Mouse (Mus musculus) ES-E14 (cell line): Measurements from ENCODE around the gene Gm49396.

Source experiments
- CHD2 ChIP-seq: IDR thresholded peaks from 2 replicates; pipeline ENCODE4 v1.6.1; 2014; ENCODE audit warnings: mild to moderate bottlenecking, low read depth, low read length, inconsistent platforms
- HCFC1 ChIP-seq: IDR thresholded peaks from 2 replicates; pipeline ENCODE4 v1.6.1; 2012; ENCODE audit warnings: low read length, inconsistent platforms, borderline replicate concordance; ENCODE audit not compliant: insufficient read depth
- MAFK ChIP-seq: IDR thresholded peaks from 2 replicates; pipeline ENCODE4 v1.6.1; 2014; ENCODE audit warnings: mild to moderate bottlenecking, low read depth, low read length, inconsistent platforms; ENCODE audit not compliant: insufficient read depth
- ZC3H11A ChIP-seq: IDR thresholded peaks from 2 replicates; pipeline ENCODE4 v1.6.1; 2012; ENCODE audit warnings: low read depth, mild to moderate bottlenecking, inconsistent platforms, low read length, borderline replicate concordance

DNA sequence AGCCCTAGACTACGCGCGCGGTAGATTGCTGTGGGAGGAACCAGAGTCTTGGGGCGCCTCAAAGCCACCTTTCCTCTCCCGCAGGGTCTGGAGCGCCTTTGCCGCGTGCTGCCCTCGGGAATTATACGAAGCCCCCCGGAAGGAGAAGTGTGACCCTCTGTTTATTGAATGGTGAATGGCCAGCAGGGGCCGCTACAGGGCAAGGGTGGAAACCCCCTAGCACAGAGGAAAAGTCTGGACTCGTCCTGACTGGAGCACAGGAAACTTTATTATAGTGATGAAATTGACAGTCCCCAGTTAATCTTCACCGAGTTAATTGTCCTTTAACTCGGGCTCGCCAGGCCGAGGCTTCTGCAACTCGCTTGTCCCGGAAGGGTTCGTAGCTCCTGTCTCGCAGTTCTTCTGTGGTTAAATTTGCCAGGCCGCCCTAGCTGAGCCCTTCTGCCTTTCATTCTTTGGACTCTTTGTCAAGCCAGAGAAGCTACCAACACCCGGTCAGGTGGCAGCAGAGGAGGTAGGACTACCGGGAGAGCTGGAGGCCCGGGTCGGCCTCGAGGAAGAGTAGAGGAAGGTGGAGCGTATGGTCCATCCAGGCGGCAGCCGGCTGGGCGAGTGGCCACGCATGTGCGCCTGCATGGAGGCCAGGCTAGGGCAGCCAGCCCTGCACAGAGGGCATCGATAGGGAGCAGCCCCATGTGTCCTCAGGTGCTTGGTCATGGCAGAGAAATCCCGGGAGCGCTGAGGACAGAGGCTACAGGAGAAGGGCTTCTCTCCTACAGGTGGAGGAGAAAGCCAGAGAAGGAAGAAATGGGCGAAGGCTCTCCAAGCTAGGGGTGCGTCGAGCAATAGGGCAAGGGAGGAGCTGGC is 26.5 kb downstream of the Gm49396 start:
- no peak for TF ChIP-seq HCFC1
- no peak for TF ChIP-seq MAFK
- TF ChIP-seq CHD2: no peak
- TF ChIP-seq ZC3H11A: peak; percentile 72; the same call in 1 of the 2 replicates
